Mouse (Mus musculus) kidney, adult 2 months (tissue): ENCODE measurements around the gene Gm19426.

ENCODE experiments used
- CTCF ChIP-seq: fragments of 200-500 bp; conservative IDR thresholded peaks from 2 replicates; pipeline ENCODE4 v1.5.1; 2011; ENCODE audit warnings: low read depth, mild to moderate bottlenecking, control low read depth, low read length, moderate library complexity, mixed read lengths; ENCODE audit not compliant: insufficient read depth, insufficient read length
- POLR2A ChIP-seq: fragments of 200-500 bp; IDR thresholded peaks from one replicate; pipeline ENCODE4 v1.6.1; 2011; ENCODE audit warnings: low read depth, low read length, control low read depth

DNA sequence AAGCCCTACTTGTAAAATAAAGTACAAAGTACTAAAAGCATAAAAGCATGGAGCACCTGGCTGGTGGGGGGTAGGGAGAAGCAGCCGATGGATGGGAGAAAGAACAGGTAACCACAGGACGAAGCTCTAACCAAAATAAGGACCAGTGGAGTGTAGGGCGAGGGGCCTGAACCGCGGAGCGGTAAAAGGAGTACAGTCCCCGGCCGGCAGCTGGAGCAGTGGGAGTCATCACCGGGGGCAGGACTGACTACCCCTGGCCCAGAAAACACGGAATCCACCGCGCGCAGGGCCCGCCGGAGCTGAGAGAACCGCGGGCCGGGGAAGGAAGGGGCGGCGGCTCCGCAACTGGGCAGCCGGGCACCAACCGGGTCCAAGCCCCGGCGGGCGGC is 29.0 kb downstream of the Gm19426 start:
- TF ChIP-seq POLR2A (no peak), CTCF (no peak)
